Mouse (Mus musculus) stomach, postnatal 0 days (tissue): ENCODE results near the gene Gna12. TPM values are rescaled to one million over a fixed set of nuclear protein-coding genes. Genes with fewer than 3 reads are reported as not detected.

Experiments used
- ATAC-seq: fragments of 200-750 bp; cut with Nextera tagmentation; 2 replicates; pipeline ENCODE4 v1.8.0; 2017; ENCODE audit not compliant: low FRiP score, low TSS enrichment
- DNase-seq: peaks from one replicate; pipeline ENCODE4 v3.0.0-alpha.2; 2016; ENCODE audit warnings: low spot score
- H3K27ac ChIP-seq: fragments of 300-500 bp; sonication (generic); replicated peaks from 2 replicates; pipeline ENCODE4 v1.5.1; 2014; ENCODE audit warnings: mild to moderate bottlenecking, control low read depth
- H3K27me3 ChIP-seq: fragments of 300-500 bp; sonication (generic); 2 replicates; pipeline ENCODE4 v1.6.1; 2014; ENCODE audit warnings: low read length; ENCODE audit not compliant: control insufficient read depth, insufficient read depth
- H3K36me3 ChIP-seq: fragments of 300-500 bp; sonication (generic); 2 replicates; pipeline ENCODE4 v1.6.1; 2014; ENCODE audit warnings: low read length, mixed read lengths; ENCODE audit not compliant: control insufficient read depth, insufficient read depth
- H3K4me1 ChIP-seq: fragments of 300-500 bp; sonication (generic); replicated peaks from 2 replicates; pipeline ENCODE4 v1.6.1; 2014; ENCODE audit warnings: antibody characterized with exemption; ENCODE audit not compliant: control insufficient read depth, insufficient read depth
- H3K4me2 ChIP-seq: fragments of 300-500 bp; sonication (generic); replicated peaks from 2 replicates; pipeline ENCODE4 v1.6.1; 2014; ENCODE audit warnings: low read depth, mild to moderate bottlenecking, control low read depth, moderate library complexity
- H3K4me3 ChIP-seq: fragments of 300-500 bp; sonication (generic); 2 replicates; pipeline ENCODE4 v1.5.1; 2014; ENCODE audit warnings: low read depth, low read length, control low read depth
- H3K9ac ChIP-seq: fragments of 300-500 bp; sonication (generic); 2 replicates; pipeline ENCODE4 v1.6.1; 2014; ENCODE audit warnings: mild to moderate bottlenecking, low read length, control low read depth, mixed read lengths
- H3K9me3 ChIP-seq: fragments of 300-500 bp; sonication (generic); 2 replicates; pipeline ENCODE4 v1.6.1; 2016; ENCODE audit warnings: low read length; ENCODE audit not compliant: control insufficient read depth
- CTCF ChIP-seq: IDR thresholded peaks from 2 replicates; pipeline ENCODE4 v1.5.1; 2016; ENCODE audit warnings: antibody characterized with exemption, low read depth, mild to moderate bottlenecking, moderate library complexity
- EP300 ChIP-seq: optimal IDR thresholded peaks from 2 replicates; pipeline ENCODE3; 2016; ENCODE audit warnings: antibody characterized with exemption
- WGBS: fragments of 180-500 bp; shearing (Covaris S2); extraction: QIAGEN DNeasy Blood & Tissue Kit; methylation state at CpG from one replicate; pipeline ENCODE4 v1.1.7; 2014; 5-methylcytosine and 5-hydroxymethylcytosine counted together
- polyA plus RNA-seq: library from polyadenylated mRNA; unstranded; fragments of >200 nt; fragmentation: Nextera tagmentation; extraction: Ambion mirVana; gene quantifications from 2 replicates; pipeline ENCODE4 v1.2.1, GENCODE M21; 2015

Gna12 gene
- polyA plus RNA-seq, 1 experiment from 2014 or later, result 19.6 TPM

GRCm38 (mm10) chr5:140818482-140819076 is 11.7 kb downstream of the Gna12 start:
- Histone ChIP-seq H3K27me3 (no peaks in the 10 kb centered on the region), H3K9me3 (no peaks in the 10 kb centered on the region), H3K4me3 (no peak overlapping the region), H3K36me3 (no peaks in the 10 kb centered on the region), H3K4me1 (peaks cover 12% of the 10 kb centered on the region), H3K4me2 (no peak overlapping the region), H3K27ac (no peak overlapping the region), H3K9ac (no peak overlapping the region)
- 69% methylated on average over 5 of the region's 5 CpGs for WGBS
- DNase-seq (no peak), ATAC-seq (no peak)
- TF ChIP-seq CTCF, result no peak
- no peak for TF ChIP-seq EP300

DNA sequence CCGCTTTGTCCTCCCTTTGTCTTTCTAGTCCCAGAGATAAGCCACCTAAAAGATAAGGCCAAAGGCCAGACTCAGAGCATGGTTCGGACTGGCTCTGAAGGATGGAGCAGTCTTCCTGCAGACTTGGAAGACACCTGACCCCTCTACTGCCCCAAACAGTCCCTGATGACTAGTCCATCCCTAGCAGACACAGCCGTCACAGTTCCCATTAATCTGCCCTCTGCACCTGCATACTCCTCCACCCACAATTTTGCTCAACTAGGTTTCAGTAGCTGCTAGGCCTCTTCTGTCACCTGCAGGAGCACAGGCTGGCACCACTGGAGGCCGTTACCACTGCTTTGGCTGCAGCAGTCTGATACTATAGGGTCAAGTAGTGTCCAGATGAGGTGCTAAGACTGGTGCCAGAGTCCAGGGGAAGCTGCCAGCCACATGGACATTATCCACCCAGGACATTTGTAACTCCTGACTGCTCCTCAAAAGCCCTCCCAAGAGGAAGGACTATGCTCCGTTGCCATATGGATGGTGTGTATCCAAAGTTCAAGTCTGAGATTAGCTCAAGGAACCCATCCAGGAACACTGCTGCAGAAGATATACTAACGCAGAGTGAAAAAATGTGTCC is 13.2 kb downstream of the Gna12 start:
- no peak overlapping the region for H3K4me3 ChIP-seq
- DNase-seq, result no peak
- no peak for ATAC-seq
- H3K27me3 ChIP-seq, result no peaks in the 10 kb centered on the region
- 77% methylated on average over 6 of the region's 6 CpGs for WGBS
- H3K36me3 ChIP-seq, result no peaks in the 10 kb centered on the region
- H3K9me3 ChIP-seq, result no peaks in the 10 kb centered on the region
- H3K4me1 ChIP-seq, result peaks cover 12% of the 10 kb centered on the region
- H3K27ac ChIP-seq, result no peak overlapping the region
- no peak for TF ChIP-seq CTCF
- TF ChIP-seq EP300, result no peak
- H3K4me2 ChIP-seq, result no peak overlapping the region
- no peak overlapping the region for H3K9ac ChIP-seq

- ATAC-seq (no peak), DNase-seq (no peak)
- no peak overlapping the region for H3K4me3 ChIP-seq
- H3K27ac ChIP-seq, result no peak overlapping the region
- WGBS, result 77% methylated on average over 3 of the region's 3 CpGs
- H3K9me3 ChIP-seq, result no peaks in the 10 kb centered on the region
- H3K4me2 ChIP-seq, result no peak overlapping the region
- peaks cover 12% of the 10 kb centered on the region for H3K4me1 ChIP-seq
- H3K36me3 ChIP-seq, result no peaks in the 10 kb centered on the region
- TF ChIP-seq CTCF (no peak), EP300 (no peak)
- no peaks in the 10 kb centered on the region for H3K27me3 ChIP-seq
- no peak overlapping the region for H3K9ac ChIP-seq
These were observed 14.2 kb downstream of the Gna12 start for GRCm38 (mm10) chr5:140816008-140816407.

- no peak for DNase-seq
- H3K9me3 ChIP-seq, result no peaks in the 10 kb centered on the region
- H3K4me2 ChIP-seq, result no peak overlapping the region
- H3K9ac ChIP-seq, result no peak overlapping the region
- WGBS, result 20% methylated on average over 9 of the region's 9 CpGs
- H3K4me3 ChIP-seq, result no peak overlapping the region
- H3K27ac ChIP-seq, result peak overlapping the region; percentile 71
- TF ChIP-seq CTCF (no peak), EP300 (no peak)
- no peak for ATAC-seq
- H3K36me3 ChIP-seq, result no peaks in the 10 kb centered on the region
- no peaks in the 10 kb centered on the region for H3K27me3 ChIP-seq
- peaks cover 8% of the 10 kb centered on the region for H3K4me1 ChIP-seq
These were observed 15.0 kb downstream of the Gna12 start for GRCm38 (mm10) chr5:140815059-140815728.

- no peak overlapping the region for H3K4me3 ChIP-seq
- no peak for TF ChIP-seq EP300
- TF ChIP-seq CTCF, result no peak
- WGBS, result 85% methylated on average over 5 of the region's 5 CpGs
- H3K27ac ChIP-seq, result no peak overlapping the region
- peaks cover 7% of the 10 kb centered on the region for H3K4me1 ChIP-seq
- no peaks in the 10 kb centered on the region for H3K36me3 ChIP-seq
- no peak overlapping the region for H3K4me2 ChIP-seq
- no peaks in the 10 kb centered on the region for H3K9me3 ChIP-seq
- no peak for ATAC-seq
- no peak for DNase-seq
- no peaks in the 10 kb centered on the region for H3K27me3 ChIP-seq
- H3K9ac ChIP-seq, result no peak overlapping the region
These were observed 15.8 kb downstream of the Gna12 start for GRCm38 (mm10) chr5:140814403-140814802.

GRCm38 (mm10) chr5:140812699-140813098 is 17.5 kb downstream of the Gna12 start:
- no peak overlapping the region for H3K9ac ChIP-seq
- ATAC-seq, result no peak
- no peak overlapping the region for H3K4me3 ChIP-seq
- no peaks in the 10 kb centered on the region for H3K9me3 ChIP-seq
- H3K27ac ChIP-seq, result no peak overlapping the region
- H3K36me3 ChIP-seq, result no peaks in the 10 kb centered on the region; the same call in 1 of the 2 replicates
- peaks cover 7% of the 10 kb centered on the region for H3K4me1 ChIP-seq
- H3K4me2 ChIP-seq, result no peak overlapping the region
- no peaks in the 10 kb centered on the region for H3K27me3 ChIP-seq
- TF ChIP-seq CTCF (no peak), EP300 (no peak)
- DNase-seq, result no peak
- WGBS, result 37% methylated on average over 4 of the region's 4 CpGs
